Mouse (Mus musculus): Measurements from ENCODE around the gene Gmds. TPM values are rescaled to one million over a fixed set of nuclear protein-coding genes. Genes with fewer than 3 reads are reported as not detected.
A peak's percentile ranks its signal among the peaks of the same experiment; 100 is the strongest.

The Gmds gene
- total RNA-seq, 2 experiments from 2014 or later = 11.3 to 12.1 TPM

GRCm38 (mm10) chr13:31915748-31916147, 422.8 kb downstream of the Gmds start:
- H3K27ac ChIP-seq = no peak overlapping the region
- TF ChIP-seq CTCF (IDR thresholded peaks at IDR 0.05) = no peak
- DNase-seq (ENCODE audit: extremely low spot score in 1 of 2, low spot score in 2 of 2) = no peak
- intact Hi-C loops (cut with DNase I) = no loop called here
- H3K4me3 ChIP-seq = no peak overlapping the region

GRCm38 (mm10) chr13:31914901-31915587, 423.5 kb downstream of the Gmds start:
- intact Hi-C loops (cut with DNase I) = no loop called here
- DNase-seq (ENCODE audit: extremely low spot score in 1 of 2, low spot score in 2 of 2) = no peak
- H3K4me3 ChIP-seq = no peak overlapping the region
- no peak overlapping the region for H3K27ac ChIP-seq
- TF ChIP-seq CTCF (IDR thresholded peaks at IDR 0.05) = no peak

- Histone ChIP-seq H3K27ac (no peak overlapping the region), H3K4me3 (no peak overlapping the region)
- DNase-seq (ENCODE audit: extremely low spot score in 1 of 2, low spot score in 2 of 2) = no peak
- intact Hi-C loops (cut with DNase I) = no loop called here
- no peak for TF ChIP-seq CTCF (IDR thresholded peaks at IDR 0.05)
Observed at GRCm38 (mm10) chr13:31911956-31912355, 426.6 kb downstream of the Gmds start.

- H3K4me3 ChIP-seq = no peak overlapping the region
- intact Hi-C loops (cut with DNase I) = no loop called here
- no peak overlapping the region for H3K27ac ChIP-seq
- TF ChIP-seq CTCF (IDR thresholded peaks at IDR 0.05) = no peak
- no peak for DNase-seq (ENCODE audit: extremely low spot score in 1 of 2, low spot score in 2 of 2)
Observed at GRCm38 (mm10) chr13:31911362-31911761, 427.2 kb downstream of the Gmds start.

GRCm38 (mm10) chr13:31909031-31909430, 429.5 kb downstream of the Gmds start:
- intact Hi-C loops (cut with DNase I) = no loop called here
- DNase-seq (ENCODE audit: extremely low spot score in 1 of 2, low spot score in 2 of 2) = no peak
- TF ChIP-seq CTCF (IDR thresholded peaks at IDR 0.05) = no peak
- no peak overlapping the region for H3K27ac ChIP-seq
- no peak overlapping the region for H3K4me3 ChIP-seq

- DNase-seq (ENCODE audit: extremely low spot score in 1 of 2, low spot score in 2 of 2) = no peak
- no peak overlapping the region for H3K4me3 ChIP-seq
- intact Hi-C loops (cut with DNase I) = no loop called here
- H3K27ac ChIP-seq = no peak overlapping the region
- no peak for TF ChIP-seq CTCF (IDR thresholded peaks at IDR 0.05)
Observed at GRCm38 (mm10) chr13:31906514-31906913, 432.0 kb downstream of the Gmds start.

- intact Hi-C loops (cut with DNase I) = no loop called here
- DNase-seq (ENCODE audit: extremely low spot score in 1 of 2, low spot score in 2 of 2) = no peak
- Histone ChIP-seq H3K27ac (no peak overlapping the region), H3K4me3 (no peak overlapping the region)
- no peak for TF ChIP-seq CTCF (IDR thresholded peaks at IDR 0.05)
Observed at GRCm38 (mm10) chr13:31900191-31900590, 438.3 kb downstream of the Gmds start.

GRCm38 (mm10) chr13:31899392-31899791, 439.1 kb downstream of the Gmds start:
- no peak for TF ChIP-seq CTCF (IDR thresholded peaks at IDR 0.05)

GRCm38 (mm10) chr13:31897493-31897892, 441.0 kb downstream of the Gmds start:
- no peak overlapping the region for H3K27ac ChIP-seq
- intact Hi-C loops (cut with DNase I) = no loop called here
- DNase-seq (ENCODE audit: extremely low spot score in 1 of 2, low spot score in 2 of 2) = no peak
- H3K4me3 ChIP-seq = no peak overlapping the region
- no peak for TF ChIP-seq CTCF (IDR thresholded peaks at IDR 0.05)

More at GRCm38 (mm10) chr13:31899392-31899791, 439.1 kb downstream of the Gmds start:
- intact Hi-C loops (cut with DNase I) = no loop called here
- H3K27ac ChIP-seq = no peak overlapping the region
- DNase-seq (ENCODE audit: extremely low spot score in 1 of 2, low spot score in 2 of 2) = no peak
- no peak overlapping the region for H3K4me3 ChIP-seq

GRCm38 (mm10) chr13:31894511-31894910, 444.0 kb downstream of the Gmds start:
- no peak for TF ChIP-seq CTCF (IDR thresholded peaks at IDR 0.05)
- intact Hi-C loops (cut with DNase I) = no loop called here

GRCm38 (mm10) chr13:31892913-31893514, 445.5 kb downstream of the Gmds start:
- TF ChIP-seq CTCF (IDR thresholded peaks at IDR 0.05) = no peak
- H3K27ac ChIP-seq = no peak overlapping the region
- intact Hi-C loops (cut with DNase I) = no loop called here
- no peak for DNase-seq (ENCODE audit: extremely low spot score in 1 of 2, low spot score in 2 of 2)
- H3K4me3 ChIP-seq = no peak overlapping the region

More at GRCm38 (mm10) chr13:31894511-31894910, 444.0 kb downstream of the Gmds start:
- no peak overlapping the region for H3K27ac ChIP-seq
- H3K4me3 ChIP-seq = no peak overlapping the region
- no peak for DNase-seq (ENCODE audit: extremely low spot score in 1 of 2, low spot score in 2 of 2)

- intact Hi-C loops (cut with DNase I) = no loop called here
- TF ChIP-seq CTCF (IDR thresholded peaks at IDR 0.05) = no peak
- no peak for DNase-seq (ENCODE audit: extremely low spot score in 1 of 2, low spot score in 2 of 2)
- H3K27ac ChIP-seq = no peak overlapping the region
- H3K4me3 ChIP-seq = no peak overlapping the region
Observed at GRCm38 (mm10) chr13:31888500-31888899, 450.0 kb downstream of the Gmds start.

- TF ChIP-seq CTCF (IDR thresholded peaks at IDR 0.05) = no peak
- Histone ChIP-seq H3K4me3 (no peak overlapping the region), H3K27ac (peak overlapping the region; percentile 47; the same call in 1 of the 2 replicates)
- intact Hi-C loops (cut with DNase I) = no loop called here
- no peak for DNase-seq (ENCODE audit: extremely low spot score in 1 of 2, low spot score in 2 of 2)
Observed at GRCm38 (mm10) chr13:31885769-31886168, 452.8 kb downstream of the Gmds start.
